Mouse (Mus musculus) hindbrain, embryonic 14.5 days (tissue): ENCODE measurements around the gene Fignl2. TPM values are rescaled to one million over a fixed set of nuclear protein-coding genes. Genes with fewer than 3 reads are reported as not detected.

ENCODE experiments used
- ATAC-seq: fragments of 200-750 bp; cut with Nextera tagmentation; 2 replicates; pipeline ENCODE4 v1.8.0; 2017; ENCODE audit warnings: moderate number of reproducible peaks, mild to moderate bottlenecking, moderate TSS enrichment, moderate library complexity; ENCODE audit not compliant: low FRiP score
- DNase-seq: peaks from one replicate; pipeline ENCODE4 v3.0.0-alpha.2; 2015; ENCODE audit warnings: low spot score
- H3K27ac ChIP-seq: fragments of 300-500 bp; sonication (generic); 2 replicates; pipeline ENCODE4 v1.5.1; 2014; ENCODE audit warnings: mild to moderate bottlenecking, moderate library complexity
- H3K27me3 ChIP-seq: fragments of 300-500 bp; sonication (generic); 2 replicates; pipeline ENCODE4 v1.6.1; 2014; ENCODE audit warnings: mild to moderate bottlenecking, low read length, mixed read lengths; ENCODE audit not compliant: control insufficient read depth, insufficient read depth
- H3K36me3 ChIP-seq: fragments of 300-500 bp; sonication (generic); replicated peaks from 2 replicates; pipeline ENCODE4 v1.6.1; 2014; ENCODE audit not compliant: control insufficient read depth, insufficient read depth
- H3K4me1 ChIP-seq: fragments of 300-500 bp; sonication (generic); replicated peaks from 2 replicates; pipeline ENCODE4 v1.6.1; 2014; ENCODE audit warnings: antibody characterized with exemption, low read length, mixed read lengths; ENCODE audit not compliant: control insufficient read depth, insufficient read depth
- H3K4me2 ChIP-seq: fragments of 300-500 bp; sonication (generic); replicated peaks from 2 replicates; pipeline ENCODE4 v1.6.1; 2014; ENCODE audit warnings: mild to moderate bottlenecking, moderate library complexity
- H3K4me3 ChIP-seq: fragments of 300-500 bp; sonication (generic); replicated peaks from 2 replicates; pipeline ENCODE4 v1.5.1; 2014; ENCODE audit warnings: mild to moderate bottlenecking, low read length
- H3K9ac ChIP-seq: fragments of 300-500 bp; sonication (generic); 2 replicates; pipeline ENCODE4 v1.6.1; 2014
- H3K9me3 ChIP-seq: fragments of 300-500 bp; sonication (generic); 2 replicates; pipeline ENCODE4 v1.6.1; 2016; ENCODE audit warnings: low read length; ENCODE audit not compliant: control insufficient read depth
- WGBS: fragments of 180-500 bp; shearing (Covaris S2); extraction: QIAGEN DNeasy Blood & Tissue Kit; methylation state at CpG from one replicate; pipeline ENCODE4 v1.1.7; 2014; 5-methylcytosine and 5-hydroxymethylcytosine counted together
- polyA plus RNA-seq: library from polyadenylated mRNA; unstranded; fragments of >200 nt; fragmentation: Nextera tagmentation; extraction: Ambion mirVana; gene quantifications from 2 replicates; pipeline ENCODE4 v1.2.1, GENCODE M21; 2014

Fignl2 gene
- polyA plus RNA-seq, 1 experiment from 2014 or later, result 0.17 TPM

DNA sequence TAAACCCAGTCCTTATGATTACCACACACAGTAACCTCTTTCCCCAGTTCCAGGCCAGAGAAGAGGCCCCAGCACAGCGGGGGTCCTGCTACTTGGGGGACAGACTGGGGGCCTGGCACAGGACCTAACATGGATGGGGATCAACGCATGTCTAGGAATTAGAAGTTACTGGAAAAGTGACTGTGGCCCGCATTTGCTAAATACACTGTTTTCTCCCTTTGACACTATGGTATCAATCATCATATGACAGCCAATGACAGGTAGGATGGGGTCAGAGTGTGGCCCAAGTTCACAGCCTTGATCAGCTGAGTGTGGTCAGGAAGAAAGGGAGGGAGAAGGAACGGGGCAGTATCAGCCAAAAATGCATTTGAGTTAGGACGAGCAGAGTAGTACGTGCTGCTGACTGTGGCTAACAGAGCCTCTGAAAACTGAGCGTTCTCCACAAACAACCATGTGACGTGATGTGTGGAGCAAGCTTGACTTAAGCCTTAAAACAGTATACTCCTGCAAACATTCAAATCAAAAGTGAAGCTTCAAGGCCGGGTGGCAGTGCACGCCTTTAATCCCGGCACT is 18.0 kb downstream of the Fignl2 start:
- Histone ChIP-seq H3K4me3 (no peak overlapping the region), H3K27ac (no peak overlapping the region), H3K9ac (no peak overlapping the region), H3K4me1 (peaks cover 25% of the 10 kb centered on the region), H3K36me3 (no peaks in the 10 kb centered on the region), H3K4me2 (no peak overlapping the region), H3K9me3 (no peaks in the 10 kb centered on the region), H3K27me3 (peaks cover 1% of the 10 kb centered on the region; the same call in 1 of the 2 replicates)
- DNase-seq (no peak), ATAC-seq (no peak)
- 30% methylated on average over 11 of the region's 11 CpGs for WGBS

GRCm38 (mm10) chr15:101059570-101060279 is 18.6 kb downstream of the Fignl2 start:
- DNase-seq, result no peak
- H3K9me3 ChIP-seq, result no peaks in the 10 kb centered on the region
- peaks cover 8% of the 10 kb centered on the region for H3K27me3 ChIP-seq
- H3K4me1 ChIP-seq, result peaks cover 22% of the 10 kb centered on the region
- WGBS, result 15% methylated on average over 9 of the region's 9 CpGs
- H3K27ac ChIP-seq, result no peak overlapping the region
- H3K4me3 ChIP-seq, result no peak overlapping the region
- ATAC-seq, result no peak; the same call in 1 of the 2 replicates
- no peak overlapping the region for H3K9ac ChIP-seq
- no peaks in the 10 kb centered on the region for H3K36me3 ChIP-seq
- no peak overlapping the region for H3K4me2 ChIP-seq

- Histone ChIP-seq H3K4me1 (peaks cover 14% of the 10 kb centered on the region), H3K4me2 (no peak overlapping the region), H3K27me3 (peaks cover 38% of the 10 kb centered on the region), H3K4me3 (no peak overlapping the region), H3K9me3 (no peaks in the 10 kb centered on the region), H3K9ac (no peak overlapping the region), H3K27ac (no peak overlapping the region), H3K36me3 (no peaks in the 10 kb centered on the region)
- ATAC-seq (peak; percentile 75), DNase-seq (peak; percentile 71)
- 41% methylated on average over 10 of the region's 10 CpGs for WGBS
Measured at GRCm38 (mm10) chr15:101056225-101056624, 22.1 kb downstream of the Fignl2 start.

DNA sequence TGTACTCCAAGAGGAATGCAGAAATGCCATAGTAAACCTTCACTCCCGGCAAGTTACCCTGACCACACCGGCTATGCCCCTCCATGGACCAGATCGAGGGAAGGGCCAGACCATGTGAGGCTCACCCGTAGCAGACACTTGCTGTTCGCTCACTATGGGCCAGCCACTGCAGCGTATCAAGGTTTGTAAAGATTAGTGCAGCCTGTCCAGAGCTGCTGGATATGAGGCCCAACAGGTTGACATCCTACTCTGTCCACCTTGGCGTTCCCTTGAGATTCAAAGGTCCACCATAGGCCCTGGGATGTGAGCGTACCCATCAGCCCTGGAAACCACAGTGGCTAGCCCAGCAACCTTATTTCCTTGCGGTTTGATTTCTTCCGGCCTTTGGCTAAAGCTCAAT is 23.8 kb downstream of the Fignl2 start:
- Histone ChIP-seq H3K27me3 (peaks cover 42% of the 10 kb centered on the region), H3K36me3 (no peaks in the 10 kb centered on the region), H3K27ac (no peak overlapping the region), H3K4me1 (peaks cover 3% of the 10 kb centered on the region; the same call in 1 of the 2 replicates), H3K9ac (no peak overlapping the region), H3K4me2 (peak overlapping the region; percentile 55; the same call in 1 of the 2 replicates), H3K9me3 (no peaks in the 10 kb centered on the region), H3K4me3 (no peak overlapping the region)
- WGBS, result 70% methylated on average over 10 of the region's 10 CpGs
- DNase-seq (no peak), ATAC-seq (no peak)

DNA sequence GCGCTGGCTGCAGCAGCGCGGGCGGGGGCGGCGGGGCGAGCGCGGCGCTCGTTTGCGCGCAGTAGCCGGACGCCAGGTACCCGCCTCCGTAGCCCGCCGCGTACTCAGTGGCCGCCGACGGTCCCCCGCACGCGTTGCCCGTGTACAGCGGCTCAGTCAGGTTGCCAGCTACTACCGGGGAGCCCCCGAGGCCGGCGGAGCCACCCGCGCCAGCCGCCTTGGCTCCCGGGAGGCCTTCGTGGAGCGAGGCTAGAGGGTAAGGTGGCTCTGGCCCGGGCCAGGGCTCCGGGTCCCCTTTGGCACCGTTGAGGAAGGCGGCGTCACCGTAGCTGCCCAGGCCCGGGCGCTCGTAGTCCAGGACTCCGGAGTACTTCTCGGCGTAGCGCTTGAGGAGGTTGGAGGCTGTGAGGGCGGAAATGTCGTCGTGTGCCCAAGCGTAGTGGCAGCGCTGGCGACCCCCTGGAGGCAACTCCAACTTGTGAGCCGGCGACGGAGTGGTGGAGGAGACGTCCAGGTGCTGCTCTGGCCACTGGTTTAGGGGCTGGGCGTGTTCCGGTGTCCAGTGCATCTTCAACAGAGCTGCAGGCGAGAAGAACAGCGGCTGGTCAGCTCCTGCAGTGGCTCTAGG is 24.4 kb downstream of the Fignl2 start:
- DNase-seq (no peak), ATAC-seq (no peak)
- peaks cover 42% of the 10 kb centered on the region for H3K27me3 ChIP-seq
- 11% methylated on average over 57 of the region's 65 CpGs for WGBS
- H3K36me3 ChIP-seq, result no peaks in the 10 kb centered on the region
- no peaks in the 10 kb centered on the region for H3K9me3 ChIP-seq
- H3K4me3 ChIP-seq, result peak overlapping the region; percentile 35
- no peaks in the 10 kb centered on the region; the same call in 1 of the 2 replicates for H3K4me1 ChIP-seq
- no peak overlapping the region for H3K27ac ChIP-seq
- peak overlapping the region; percentile 42; the same call in 1 of the 2 replicates for H3K9ac ChIP-seq
- H3K4me2 ChIP-seq, result peak overlapping the region; percentile 55

DNA sequence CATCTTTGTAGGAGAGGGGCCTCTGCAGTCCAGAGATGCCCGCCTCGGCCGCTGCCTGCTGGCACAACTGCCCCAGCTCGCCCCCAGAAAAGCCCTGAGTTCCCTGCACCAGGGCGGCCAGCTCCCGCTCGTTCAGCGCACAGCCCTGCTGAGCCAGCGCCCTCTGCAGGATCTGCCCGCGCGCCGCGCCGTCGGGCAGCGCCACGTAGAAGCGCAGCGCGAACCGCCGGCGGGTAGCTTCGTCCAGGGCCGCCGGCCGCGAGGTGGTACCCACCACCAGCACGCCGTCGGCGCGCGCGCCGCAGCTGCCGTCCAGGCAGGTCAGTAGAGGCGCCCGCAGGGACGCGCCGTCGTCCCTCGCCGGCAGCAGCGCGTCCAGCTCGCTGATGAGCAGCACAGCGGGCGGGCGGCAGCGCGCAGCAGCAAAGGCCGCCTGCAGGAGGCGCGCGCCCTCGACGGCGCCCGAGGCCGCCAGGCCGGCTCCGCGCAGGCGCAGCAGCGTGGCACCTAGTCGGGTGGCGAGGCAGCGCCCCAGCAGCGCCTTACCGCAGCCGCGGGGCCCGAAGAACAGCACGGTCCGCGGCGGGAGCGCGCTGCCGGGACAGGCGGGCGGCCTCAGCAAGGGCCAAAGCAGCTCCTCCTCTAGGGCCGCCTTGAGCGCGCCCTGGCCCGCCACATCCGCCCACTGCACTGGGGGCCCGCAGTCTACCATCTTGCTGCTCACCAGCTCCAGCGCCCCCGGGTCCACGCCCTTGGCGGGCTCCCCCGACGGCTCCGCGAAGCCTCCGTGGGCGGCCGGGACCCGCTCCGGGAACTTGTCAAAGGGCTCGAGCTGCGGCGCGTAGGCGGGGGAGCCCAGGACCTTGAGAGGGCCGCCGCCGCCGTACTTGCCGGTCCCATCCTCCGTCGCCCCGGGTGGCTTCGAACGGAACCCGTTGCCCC is 25.5 kb downstream of the Fignl2 start:
- no peak for ATAC-seq
- Histone ChIP-seq H3K36me3 (no peaks in the 10 kb centered on the region), H3K4me3 (peak overlapping the region; percentile 35), H3K9ac (peak overlapping the region; percentile 42; the same call in 1 of the 2 replicates), H3K27me3 (peaks cover 45% of the 10 kb centered on the region), H3K4me2 (peak overlapping the region; percentile 55), H3K9me3 (no peaks in the 10 kb centered on the region), H3K4me1 (no peaks in the 10 kb centered on the region; the same call in 1 of the 2 replicates), H3K27ac (no peak overlapping the region)
- peak; percentile 46 for DNase-seq
- WGBS, result 6% methylated on average over 106 of the region's 120 CpGs

GRCm38 (mm10) chr15:101051869-101052268 is 26.5 kb downstream of the Fignl2 start:
- WGBS, result 27% methylated on average over 10 of the region's 10 CpGs
- Histone ChIP-seq H3K27me3 (peaks cover 55% of the 10 kb centered on the region), H3K36me3 (no peaks in the 10 kb centered on the region), H3K4me1 (peaks cover 7% of the 10 kb centered on the region), H3K4me2 (no peak overlapping the region), H3K9ac (no peak overlapping the region), H3K9me3 (no peaks in the 10 kb centered on the region), H3K4me3 (no peak overlapping the region), H3K27ac (no peak overlapping the region)
- DNase-seq, result no peak
- no peak for ATAC-seq

GRCm38 (mm10) chr15:101048338-101048896 is 29.9 kb downstream of the Fignl2 start:
- no peaks in the 10 kb centered on the region for H3K36me3 ChIP-seq
- no peak overlapping the region for H3K4me2 ChIP-seq
- WGBS, result 59% methylated on average over 5 of the region's 5 CpGs
- H3K27me3 ChIP-seq, result peaks cover 64% of the 10 kb centered on the region
- H3K4me3 ChIP-seq, result no peak overlapping the region
- H3K9ac ChIP-seq, result no peak overlapping the region
- no peaks in the 10 kb centered on the region for H3K9me3 ChIP-seq
- DNase-seq (no peak), ATAC-seq (no peak)
- no peak overlapping the region for H3K27ac ChIP-seq
- peaks cover 18% of the 10 kb centered on the region for H3K4me1 ChIP-seq
